Mouse (Mus musculus) heart, embryonic 14.5 days (tissue): ENCODE measurements around the gene Stxbp5l. TPM values are rescaled to one million over a fixed set of nuclear protein-coding genes. Genes with fewer than 3 reads are reported as not detected.

Source experiments
- ATAC-seq: fragments of 200-750 bp; cut with Nextera tagmentation; 2 replicates; pipeline ENCODE4 v1.8.0; 2017; ENCODE audit warnings: low read depth, moderate TSS enrichment; ENCODE audit not compliant: insufficient number of reproducible peaks, insufficient read depth, low FRiP score
- H3K27ac ChIP-seq, 2 experiments: fragments of 200-500 bp in 1 of 2; fragments of 300-500 bp in 1 of 2; sonication (generic) in 1 of 2; replicated peaks in 1 of 2; 2 replicates each; pipeline ENCODE4 v1.5.1; 2012 to 2014; ENCODE audit warnings: low read depth in 2 of 2, low read length in 2 of 2, control low read depth in 1 of 2, mild to moderate bottlenecking in 1 of 2, mixed read lengths in 1 of 2; ENCODE audit not compliant: control insufficient read depth in 1 of 2, insufficient read depth in 1 of 2
- H3K27me3 ChIP-seq: fragments of 300-500 bp; sonication (generic); 2 replicates; pipeline ENCODE4 v1.6.1; 2014; ENCODE audit warnings: mild to moderate bottlenecking, low read length, control low read depth; ENCODE audit not compliant: control insufficient read depth, insufficient read depth
- H3K36me3 ChIP-seq: fragments of 300-500 bp; sonication (generic); 2 replicates; pipeline ENCODE4 v1.6.1; 2014; ENCODE audit warnings: mild to moderate bottlenecking, control low read depth, low read length, mixed read lengths; ENCODE audit not compliant: control insufficient read depth, insufficient read depth
- H3K4me1 ChIP-seq, 2 experiments: fragments of 200-500 bp in 1 of 2; fragments of 300-500 bp in 1 of 2; sonication (generic) in 1 of 2; 2 replicates each; pipeline ENCODE4 v1.6.1; 2012 to 2014; ENCODE audit warnings: low read length in 2 of 2, control low read depth in 1 of 2, mixed read lengths in 1 of 2; ENCODE audit not compliant: control insufficient read depth in 2 of 2, insufficient read depth in 2 of 2
- H3K4me2 ChIP-seq: fragments of 300-500 bp; sonication (generic); 2 replicates; pipeline ENCODE4 v1.6.1; 2014; ENCODE audit warnings: mild to moderate bottlenecking, low read length
- H3K4me3 ChIP-seq, 2 experiments: fragments of 200-500 bp in 1 of 2; fragments of 300-500 bp in 1 of 2; sonication (generic) in 1 of 2; 2 replicates each; pipeline ENCODE4 v1.5.1; 2012 to 2014; ENCODE audit warnings: low read length in 2 of 2, mild to moderate bottlenecking in 2 of 2, control low read depth in 1 of 2, low read depth in 1 of 2, moderate library complexity in 1 of 2; ENCODE audit not compliant: control insufficient read depth in 1 of 2, insufficient read depth in 1 of 2
- H3K9ac ChIP-seq: fragments of 300-500 bp; sonication (generic); 2 replicates; pipeline ENCODE4 v1.6.1; 2014; ENCODE audit warnings: mild to moderate bottlenecking, low read length
- H3K9me3 ChIP-seq: fragments of 300-500 bp; sonication (generic); 2 replicates; pipeline ENCODE4 v1.6.1; 2016; ENCODE audit warnings: low read length, control low read depth; ENCODE audit not compliant: control insufficient read depth
- WGBS: fragments of 180-500 bp; shearing (Covaris S2); extraction: QIAGEN DNeasy Blood & Tissue Kit; methylation state at CpG from one replicate; pipeline ENCODE4 v1.1.7; 2014; 5-methylcytosine and 5-hydroxymethylcytosine counted together
- polyA plus RNA-seq: library from polyadenylated mRNA; unstranded; fragments of >200 nt; fragmentation: Nextera tagmentation; extraction: Ambion mirVana; gene quantifications from 2 replicates; pipeline ENCODE4 v1.2.1, GENCODE M21; 2014

Gene Stxbp5l
- polyA plus RNA-seq, 1 experiment from 2014 or later, result 0.12 TPM

GRCm38 (mm10) chr16:37109285-37109684, 275.5 kb downstream of the Stxbp5l start:
- ATAC-seq, result peak; percentile 50; the same call in 1 of the 2 replicates
- WGBS, result 23% methylated on average over 3 of the region's 3 CpGs

GRCm38 (mm10) chr16:37108763-37109162, 276.0 kb downstream of the Stxbp5l start:
- no peaks in the 10 kb centered on the region for H3K27me3 ChIP-seq
- no peak overlapping the region for H3K4me3 ChIP-seq
- H3K9me3 ChIP-seq, result no peaks in the 10 kb centered on the region
- 11% methylated on average over 5 of the region's 5 CpGs for WGBS
- H3K27ac ChIP-seq, result no peak overlapping the region
- no peaks in the 10 kb centered on the region for H3K36me3 ChIP-seq
- ATAC-seq, result no peak
- H3K9ac ChIP-seq, result no peak overlapping the region
- H3K4me2 ChIP-seq, result no peak overlapping the region
- peaks cover 0 to 4% of the 10 kb centered on the region in 2 experiments; a peak in 2 of 4 replicates for H3K4me1 ChIP-seq

More at GRCm38 (mm10) chr16:37109285-37109684, 275.5 kb downstream of the Stxbp5l start:
- no peak overlapping the region for H3K27ac ChIP-seq
- no peaks in the 10 kb centered on the region for H3K27me3 ChIP-seq
- H3K9me3 ChIP-seq, result no peaks in the 10 kb centered on the region
- H3K4me3 ChIP-seq, result no peak overlapping the region
- H3K36me3 ChIP-seq, result no peaks in the 10 kb centered on the region
- no peak overlapping the region for H3K4me2 ChIP-seq
- peaks cover 0 to 4% of the 10 kb centered on the region in 2 experiments; a peak in 2 of 4 replicates for H3K4me1 ChIP-seq
- H3K9ac ChIP-seq, result no peak overlapping the region

GRCm38 (mm10) chr16:37094169-37094833, 290.5 kb downstream of the Stxbp5l start:
- no peak overlapping the region for H3K4me2 ChIP-seq
- no peaks in the 10 kb centered on the region for H3K27me3 ChIP-seq
- peaks cover 37% of the 10 kb centered on the region for H3K36me3 ChIP-seq
- H3K9ac ChIP-seq, result no peak overlapping the region
- no peaks in the 10 kb centered on the region for H3K4me1 ChIP-seq
- H3K4me3 ChIP-seq, result no peak overlapping the region
- H3K27ac ChIP-seq, result no peak overlapping the region
- 0 out of 2 replicates have a peak, but pooled peaks cover 1% of the 10 kb centered on the region for H3K9me3 ChIP-seq
- 83% methylated on average over 4 of the region's 4 CpGs for WGBS
- no peak for ATAC-seq

GRCm38 (mm10) chr16:37089648-37090047, 295.1 kb downstream of the Stxbp5l start:
- WGBS, result 52% methylated on average over 1 of the region's 1 CpGs
- no peak overlapping the region for H3K9ac ChIP-seq
- H3K27me3 ChIP-seq, result no peaks in the 10 kb centered on the region

GRCm38 (mm10) chr16:37072354-37072753, 312.4 kb downstream of the Stxbp5l start:
- peaks cover 28% of the 10 kb centered on the region for H3K36me3 ChIP-seq
- no peak for ATAC-seq
- no peak overlapping the region for H3K27ac ChIP-seq
- no peak overlapping the region for H3K4me3 ChIP-seq
- no peaks in the 10 kb centered on the region for H3K27me3 ChIP-seq
- no peak overlapping the region for H3K9ac ChIP-seq
- no peaks in the 10 kb centered on the region for H3K9me3 ChIP-seq
- no peak overlapping the region for H3K4me2 ChIP-seq
- no peaks in the 10 kb centered on the region for H3K4me1 ChIP-seq
- 78% methylated on average over 5 of the region's 5 CpGs for WGBS

More at GRCm38 (mm10) chr16:37089648-37090047, 295.1 kb downstream of the Stxbp5l start:
- Histone ChIP-seq H3K9me3 (no peaks in the 10 kb centered on the region), H3K36me3 (peaks cover 56% of the 10 kb centered on the region), H3K27ac (no peak overlapping the region), H3K4me3 (no peak overlapping the region), H3K4me2 (no peak overlapping the region), H3K4me1 (no peaks in the 10 kb centered on the region)
- no peak for ATAC-seq

Other genes with a start within 250 kb of the Stxbp5l start
- gene Gtf2e1, start 154.8 kb upstream of the Stxbp5l start, polyA plus RNA-seq, result 20.9 and 21.2 TPM in 2 replicates
- 25.6 and 26.3 TPM in 2 replicates for gene Rabl3, start 154.9 kb upstream of the Stxbp5l start, polyA plus RNA-seq
- gene Hgd, start 195.2 kb upstream of the Stxbp5l start, polyA plus RNA-seq, result 0.19 and 0.31 TPM in 2 replicates